Mouse (Mus musculus): ENCODE results near the gene Hmbs. TPM values are rescaled to one million over a fixed set of nuclear protein-coding genes. Genes with fewer than 3 reads are reported as not detected.
"Not testable (repeated sequence)": the region's sequence is repeated elsewhere in the genome, so short reads cannot be mapped to it uniquely, and the experiment has no call there.

Hmbs gene
- total RNA-seq, 2 experiments from 2014 or later: 46.4 to 123 TPM

DNA sequence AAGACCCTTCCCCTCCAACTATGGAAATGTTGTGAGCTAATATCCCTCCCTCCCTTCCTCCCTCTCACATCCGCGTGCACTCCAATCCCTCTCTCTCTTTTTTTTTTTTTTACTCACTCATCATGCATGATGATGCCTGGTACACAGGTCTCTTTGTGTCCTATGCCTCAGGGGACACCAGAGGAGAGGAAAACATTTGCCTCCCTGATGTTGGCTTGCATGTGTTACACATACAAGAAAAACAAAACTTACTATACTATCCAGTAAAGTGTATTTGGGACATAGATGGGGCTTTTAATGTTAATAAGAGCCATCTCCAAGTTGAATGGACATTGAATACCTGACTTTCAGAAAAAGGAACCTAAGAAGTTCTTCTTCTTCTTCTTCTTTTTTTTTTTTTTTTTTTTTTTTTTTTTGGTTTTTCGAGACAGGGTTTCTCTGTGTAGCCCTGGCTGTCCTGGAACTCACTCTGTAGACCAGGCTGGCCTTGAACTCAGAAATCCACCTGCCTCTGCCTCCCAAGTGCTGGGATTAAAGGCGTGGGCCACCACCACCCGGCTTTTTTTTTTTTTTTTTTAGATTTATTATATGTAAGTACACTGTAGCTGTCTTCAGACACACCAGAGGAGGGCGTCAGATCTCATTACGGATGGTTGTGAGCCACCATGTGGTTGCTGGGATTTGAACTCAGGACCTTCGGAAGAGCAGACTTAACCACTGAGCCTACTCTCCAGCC is 18.8 kb downstream of the Hmbs start:
- not testable (repeated sequence) for ATAC-seq (replicated peaks; ENCODE audit: poor library complexity)

DNA sequence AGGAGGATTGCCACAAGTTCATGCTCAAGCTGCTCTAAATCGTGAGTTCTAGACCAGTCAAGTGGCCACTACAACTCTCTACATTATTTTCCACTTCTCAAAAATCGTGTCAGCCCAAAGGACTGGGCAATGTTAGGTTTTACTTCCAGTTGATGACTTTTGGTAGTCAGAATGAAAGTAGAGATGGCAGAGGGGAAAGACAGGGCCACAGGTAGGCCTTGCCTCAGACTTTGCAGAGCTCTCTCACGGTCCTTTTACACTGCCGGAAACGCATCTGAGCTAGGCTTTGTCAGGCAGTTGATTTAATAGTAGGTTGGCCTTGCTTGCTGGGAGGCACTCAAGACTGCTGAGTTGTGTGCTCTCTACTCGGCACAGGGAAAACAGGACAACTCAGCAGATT is 19.9 kb downstream of the Hmbs start:
- no peak for ATAC-seq (replicated peaks; ENCODE audit: poor library complexity)

DNA sequence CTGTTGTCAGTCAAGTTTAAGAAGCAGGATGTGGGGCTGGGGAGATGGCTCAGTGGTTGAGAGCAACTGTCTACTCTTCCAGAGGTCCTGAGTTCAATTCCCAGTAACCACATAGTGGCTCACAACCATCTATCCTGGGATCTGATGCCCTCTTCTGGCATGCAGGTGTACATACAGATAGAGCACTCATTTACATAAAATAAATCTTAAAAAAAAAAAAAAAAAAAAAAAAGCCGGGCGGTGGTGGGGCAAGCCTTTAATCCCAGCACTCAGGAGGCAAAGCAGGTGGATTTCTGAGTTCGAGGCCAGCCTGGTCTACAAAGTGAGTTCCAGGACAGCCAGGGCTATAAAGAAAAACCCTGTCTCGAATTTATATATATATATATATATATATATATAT is 20.4 kb downstream of the Hmbs start:
- not testable (repeated sequence) for ATAC-seq (replicated peaks; ENCODE audit: poor library complexity)

DNA sequence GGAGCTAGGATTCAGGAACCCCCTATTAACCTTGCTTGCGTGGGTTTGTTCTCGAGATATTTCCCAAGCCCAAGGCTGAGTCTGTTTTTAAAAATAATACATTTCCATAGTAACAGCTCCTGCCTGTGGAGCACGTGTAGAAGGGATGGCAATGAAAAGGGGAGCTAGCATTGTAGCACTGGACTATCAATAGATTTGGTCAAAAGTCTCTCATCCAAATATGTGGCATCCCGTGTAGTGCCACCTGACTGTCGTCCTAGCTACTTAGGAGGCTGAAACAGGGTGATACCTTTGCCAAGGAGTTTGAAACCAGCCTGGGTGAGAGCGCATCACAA is 23.3 kb downstream of the Hmbs start:
- ATAC-seq (replicated peaks; ENCODE audit: poor library complexity): no peak

DNA sequence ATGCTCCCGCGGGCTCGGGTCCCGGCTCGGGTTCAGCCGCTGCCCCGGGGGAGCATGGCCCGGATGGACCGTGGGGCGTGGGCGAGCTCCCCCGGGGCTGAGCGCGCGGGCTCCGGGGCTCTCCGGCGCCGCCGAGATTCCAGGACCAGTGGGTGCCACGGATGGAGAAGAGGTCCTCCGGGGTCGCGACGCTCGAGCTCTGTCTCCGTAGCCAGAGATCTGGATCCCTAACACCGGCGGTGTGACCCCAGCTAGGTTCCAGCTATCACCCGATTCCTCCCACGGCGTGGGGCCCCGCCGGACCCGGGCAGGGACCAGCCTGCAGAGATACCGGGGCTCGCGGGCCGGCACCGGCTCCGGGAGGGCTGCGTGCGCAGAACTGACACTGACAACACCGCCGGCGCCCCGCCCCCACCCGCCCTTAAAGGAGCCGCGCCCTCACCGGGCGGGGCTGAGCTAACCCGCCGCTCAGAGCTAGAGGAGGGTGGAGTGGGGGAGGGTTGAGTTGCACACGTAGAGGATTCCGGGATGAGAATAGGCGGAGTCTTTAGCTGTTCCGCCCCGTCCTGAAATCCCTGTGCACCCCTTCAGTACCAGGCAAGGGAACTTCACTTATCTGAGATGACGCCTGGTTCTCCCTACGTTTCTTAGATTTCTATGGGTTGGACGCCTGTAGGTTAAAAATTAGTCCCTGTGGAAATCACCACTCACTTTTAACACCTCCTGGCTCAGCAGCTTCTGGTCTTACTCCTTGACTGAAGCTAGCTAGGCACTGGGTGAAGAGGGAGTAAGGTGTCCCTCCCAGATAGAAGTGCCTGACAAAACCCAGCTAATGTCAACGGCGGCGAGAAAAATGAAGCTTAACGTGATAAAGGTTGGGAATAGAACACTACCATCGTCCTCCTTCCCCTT is 23.9 kb downstream of the Hmbs start, which contains the start of gene C2cd2l:
Gene C2cd2l (minus strand): TSS at position 399 of the 912 bp plus-strand sequence.
- peak; percentile 94 for ATAC-seq (replicated peaks; ENCODE audit: poor library complexity)

DNA sequence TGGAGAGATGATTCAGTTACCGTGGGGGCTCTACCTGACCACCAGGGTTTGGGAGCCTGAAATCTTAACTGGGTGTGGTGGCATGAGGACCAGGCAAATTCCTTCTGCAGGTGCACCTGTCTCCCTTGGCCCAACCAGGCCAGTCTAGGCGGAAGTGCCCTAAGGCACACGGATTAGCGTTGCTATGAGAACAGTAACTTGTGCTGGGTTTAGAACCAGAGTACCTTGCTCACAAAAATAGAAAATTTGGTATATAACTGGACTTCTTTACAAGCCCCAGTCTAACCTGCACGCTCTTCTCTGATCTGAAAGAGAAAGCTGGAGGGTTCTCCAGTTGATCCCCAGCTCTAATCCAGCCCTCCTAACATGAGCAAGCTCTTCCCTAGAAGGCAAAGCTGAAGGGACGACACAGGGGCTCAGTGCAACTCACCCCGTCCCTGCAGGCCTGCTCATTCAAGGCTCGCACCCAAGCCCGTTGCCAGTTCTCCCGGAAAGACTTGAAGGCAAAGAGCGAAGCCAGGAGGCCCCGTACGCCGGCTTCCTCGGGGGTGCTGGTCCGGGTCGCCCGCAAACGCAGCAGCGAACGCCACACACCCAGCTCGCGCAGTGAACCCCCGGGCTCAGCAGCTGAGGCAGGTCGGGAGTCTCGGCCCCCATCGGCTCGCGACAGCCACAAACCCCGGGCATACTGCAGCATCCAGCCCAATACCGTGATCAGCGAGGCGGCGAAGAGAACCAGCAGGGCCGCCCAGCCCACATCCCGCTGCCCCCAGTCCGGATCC is 24.7 kb downstream of the Hmbs start:
- ATAC-seq (replicated peaks; ENCODE audit: poor library complexity): 0 out of 2 replicates have a peak, but pooled peaks have one; percentile 6

DNA sequence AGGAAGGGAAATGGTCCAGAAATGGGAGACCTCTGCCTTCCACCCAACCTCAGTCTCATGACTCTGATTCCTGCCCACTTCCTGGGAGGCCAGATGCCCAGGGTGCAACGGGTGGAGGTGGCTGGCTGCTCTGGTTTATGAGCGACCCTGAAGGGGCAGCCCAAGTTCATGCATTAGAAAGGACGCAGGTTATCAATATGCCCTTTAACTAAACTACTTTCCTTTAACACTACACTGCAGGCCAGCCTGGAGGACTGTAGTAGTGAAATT is 25.3 kb downstream of the Hmbs start:
- ATAC-seq (replicated peaks; ENCODE audit: poor library complexity): no peak

DNA sequence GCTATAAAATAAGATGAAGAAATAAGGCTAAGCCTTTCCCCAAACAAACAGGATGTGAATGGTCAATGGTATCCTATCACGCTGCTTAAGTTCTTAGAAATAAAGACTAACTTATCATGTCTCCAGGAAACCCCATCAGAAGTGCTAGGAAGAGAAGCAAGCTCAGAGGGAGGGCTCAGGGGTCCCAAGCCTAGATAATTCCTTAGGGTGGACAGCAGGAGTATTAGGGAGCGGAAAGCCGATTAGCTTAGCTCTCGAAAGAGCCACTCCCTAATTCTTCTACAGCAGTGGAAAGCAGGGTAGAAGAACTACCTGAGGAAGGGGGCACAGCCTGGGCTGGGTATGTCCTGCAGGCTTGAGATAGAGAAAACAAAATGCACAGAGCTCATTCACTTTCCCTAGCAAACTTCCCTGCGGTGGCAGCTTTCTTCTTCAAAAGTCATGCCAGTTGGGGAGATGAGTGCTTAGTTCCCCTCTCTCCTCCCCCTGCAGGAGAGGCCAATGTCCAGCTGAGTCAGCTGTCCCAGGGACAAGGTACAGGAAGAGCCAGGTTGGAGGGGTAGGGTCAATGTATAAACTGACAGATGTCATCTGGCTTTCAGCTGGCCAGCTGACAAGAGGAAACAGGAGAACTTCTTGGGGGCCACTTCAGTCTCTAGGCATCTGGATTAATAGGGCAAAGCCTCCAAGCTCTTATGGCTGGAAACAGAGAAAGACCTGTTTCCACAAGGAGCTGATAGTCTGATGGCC is 25.8 kb downstream of the Hmbs start:
- ATAC-seq (replicated peaks; ENCODE audit: poor library complexity): no peak

DNA sequence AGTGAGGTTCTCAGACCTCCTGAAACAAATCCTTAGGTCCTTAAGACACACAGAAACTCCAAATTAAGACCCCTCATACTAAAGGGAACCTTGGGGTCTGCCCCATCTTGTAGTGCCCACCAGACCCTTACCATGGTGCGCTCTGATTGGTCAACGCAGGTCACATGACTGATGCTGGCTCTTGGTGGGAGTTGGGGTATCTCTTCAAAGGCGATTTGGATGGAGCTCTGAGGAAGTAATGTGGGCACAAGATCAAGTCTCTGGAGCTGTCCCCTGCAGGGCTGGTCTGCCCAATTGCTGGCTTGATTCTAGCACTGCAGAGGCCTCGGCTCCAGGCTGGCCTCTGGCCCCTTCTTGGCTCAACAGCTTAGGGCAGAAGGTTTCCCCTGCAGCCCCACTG is 26.6 kb downstream of the Hmbs start:
- ATAC-seq (replicated peaks; ENCODE audit: poor library complexity): no peak

DNA sequence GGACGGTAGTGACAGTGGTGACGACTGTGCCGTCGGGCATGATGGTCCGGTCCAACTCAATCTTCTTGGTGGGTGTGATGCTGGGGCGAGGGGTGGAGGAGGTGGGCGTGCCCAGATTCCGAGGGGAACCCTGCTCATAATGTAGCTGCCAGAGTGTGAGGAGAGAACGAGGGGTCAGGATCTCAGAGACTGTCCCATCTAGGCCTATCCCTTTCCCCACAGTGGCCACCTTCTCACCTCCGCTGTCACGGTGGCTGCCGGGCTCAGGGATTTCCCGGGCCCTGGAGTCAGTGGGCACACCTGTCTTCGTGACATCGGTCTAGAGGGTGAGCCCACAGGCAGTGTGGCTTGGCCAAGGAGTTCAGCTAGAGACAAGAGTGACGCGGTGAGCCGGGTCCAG is 29.1 kb downstream of the Hmbs start:
- no peak for ATAC-seq (replicated peaks; ENCODE audit: poor library complexity)

DNA sequence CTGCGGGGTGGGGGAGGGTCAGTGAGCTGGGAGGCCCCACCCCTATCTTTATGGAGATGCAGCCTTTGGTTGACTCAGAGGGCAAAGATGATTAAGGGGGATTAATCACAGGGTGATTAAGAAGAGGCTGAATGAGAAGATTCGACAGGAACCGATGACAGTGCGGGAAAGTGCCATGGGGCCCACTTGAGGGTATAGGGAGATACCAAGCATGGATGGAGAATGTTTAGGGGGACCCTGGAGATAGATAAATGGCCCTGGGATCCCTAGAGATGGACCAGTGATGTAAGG is 29.8 kb downstream of the Hmbs start:
- ATAC-seq (replicated peaks; ENCODE audit: poor library complexity): no peak

DNA sequence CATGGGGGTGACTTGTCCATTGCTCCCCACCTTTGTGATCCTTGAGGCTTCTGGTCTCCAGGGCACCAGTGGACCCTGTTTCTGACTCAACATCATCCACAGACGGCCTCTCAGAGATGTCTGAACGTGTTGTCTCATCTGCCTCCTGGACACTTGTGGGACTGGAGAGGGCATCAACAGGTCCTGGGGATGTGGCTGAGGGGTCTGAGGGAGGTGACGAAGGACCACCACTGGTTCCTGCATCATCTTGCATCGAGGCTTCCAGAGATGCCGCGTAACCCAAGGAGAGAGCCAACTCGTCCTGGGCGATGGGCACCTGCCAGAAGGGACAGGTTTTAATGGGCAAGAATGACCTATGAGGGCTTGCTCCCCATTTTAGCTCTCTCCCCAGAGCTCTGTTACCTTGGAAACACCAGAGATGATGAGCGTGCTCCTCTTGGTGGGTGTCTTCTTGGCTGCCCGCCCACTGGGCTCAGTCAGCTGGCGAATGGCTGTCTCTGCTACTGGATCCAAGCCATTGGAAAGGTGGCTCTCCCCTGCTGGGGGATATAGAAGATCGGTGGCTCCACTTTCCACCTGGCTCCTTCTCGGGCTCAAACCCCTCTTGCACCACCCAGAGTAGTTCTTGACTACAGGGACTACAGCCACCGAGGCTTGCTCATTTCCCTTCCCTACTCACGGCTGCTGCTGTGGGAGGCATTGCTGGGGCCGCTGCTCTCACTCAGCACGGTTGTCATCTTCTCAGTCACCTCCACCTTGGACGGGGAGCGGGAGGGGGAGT is 30.4 kb downstream of the Hmbs start:
- ATAC-seq (replicated peaks; ENCODE audit: poor library complexity): no peak

DNA sequence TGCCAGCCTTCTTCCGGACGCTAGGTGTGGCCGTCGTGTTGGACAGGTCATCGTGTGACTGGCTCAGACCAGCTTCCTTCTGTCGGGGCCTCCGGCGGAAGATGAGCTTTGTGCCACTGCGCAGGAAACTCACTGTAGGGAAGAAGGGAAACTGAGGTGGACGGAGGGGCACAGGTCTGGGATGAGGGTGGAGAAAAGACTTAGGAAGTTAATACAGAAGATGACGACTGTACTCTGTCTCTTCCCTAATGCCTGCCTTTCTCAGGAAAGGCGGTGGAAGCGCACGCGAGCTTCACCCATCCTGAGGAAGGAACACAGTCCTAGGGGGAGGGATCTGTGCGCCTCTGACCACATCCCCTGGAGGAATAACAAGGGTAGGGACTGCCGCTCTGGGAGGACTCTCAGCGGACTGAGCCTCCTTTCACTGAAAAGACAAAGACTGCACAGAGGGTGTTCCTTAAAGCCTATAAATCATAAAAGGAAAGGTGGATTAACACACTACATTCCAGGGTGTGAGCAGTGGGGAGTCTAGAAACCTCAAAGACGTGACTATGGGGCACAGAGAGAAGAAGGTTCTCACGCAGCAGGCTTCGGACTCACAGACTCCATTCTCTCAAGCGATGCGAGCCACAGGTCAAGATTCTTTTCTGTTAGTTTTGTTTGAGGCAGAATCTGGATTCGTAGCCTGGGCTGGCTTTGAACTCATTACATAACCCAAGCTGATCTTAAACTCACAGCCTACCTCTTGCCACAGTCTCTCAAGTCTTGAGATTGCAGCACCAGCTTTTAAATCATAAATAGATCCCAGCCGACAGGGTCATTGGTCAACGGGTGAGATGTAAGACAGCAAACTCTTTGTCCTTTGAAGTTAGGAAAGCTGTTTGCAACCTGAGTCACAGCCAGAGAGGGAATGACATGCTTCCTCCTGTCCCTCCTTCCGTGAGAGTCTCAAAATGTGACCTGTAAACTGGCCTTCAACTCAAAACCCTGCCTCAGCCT is 32.6 kb downstream of the Hmbs start:
- ATAC-seq (replicated peaks; ENCODE audit: poor library complexity): 0 out of 2 replicates have a peak, but pooled peaks have one; percentile 23

DNA sequence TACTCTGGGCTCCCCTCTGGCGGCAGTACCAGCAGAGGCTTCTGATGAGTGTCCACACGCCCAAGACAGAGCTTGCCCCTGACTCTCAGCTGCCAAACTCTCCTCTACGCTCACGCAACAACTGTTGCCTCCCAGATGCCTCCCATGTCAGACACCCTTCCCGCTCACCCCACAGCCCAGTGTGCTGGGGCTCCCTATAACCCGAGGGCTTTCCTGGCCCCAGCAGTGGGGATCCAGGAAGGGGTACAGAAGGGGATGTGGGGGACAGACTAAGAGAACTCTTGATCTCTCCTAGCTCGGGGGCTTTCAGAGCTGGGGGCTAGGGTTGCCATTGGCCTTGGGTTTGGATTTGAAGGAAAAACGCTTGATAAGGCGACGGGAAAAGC is 33.3 kb downstream of the Hmbs start:
- no peak for ATAC-seq (replicated peaks; ENCODE audit: poor library complexity)

DNA sequence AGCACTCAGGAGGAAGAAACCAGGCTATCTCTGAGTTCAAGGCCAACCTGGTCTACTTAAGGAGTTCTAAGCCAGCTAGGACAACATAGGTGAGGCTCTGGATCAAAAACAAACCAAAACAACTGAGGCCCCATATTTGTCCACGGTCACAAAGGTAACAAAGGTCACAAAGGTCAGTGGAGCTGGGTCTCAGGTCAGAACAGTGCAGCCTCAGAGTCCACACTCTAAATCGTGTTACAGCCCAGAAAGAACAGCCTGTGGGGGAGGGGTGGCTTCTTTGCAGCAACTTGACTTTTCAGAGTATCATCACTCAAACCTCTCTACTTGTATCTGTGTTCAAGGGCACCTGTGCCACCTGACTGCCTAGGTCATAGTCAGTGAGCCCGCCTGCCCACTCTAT is 34.3 kb downstream of the Hmbs start:
- ATAC-seq (replicated peaks; ENCODE audit: poor library complexity): no peak

DNA sequence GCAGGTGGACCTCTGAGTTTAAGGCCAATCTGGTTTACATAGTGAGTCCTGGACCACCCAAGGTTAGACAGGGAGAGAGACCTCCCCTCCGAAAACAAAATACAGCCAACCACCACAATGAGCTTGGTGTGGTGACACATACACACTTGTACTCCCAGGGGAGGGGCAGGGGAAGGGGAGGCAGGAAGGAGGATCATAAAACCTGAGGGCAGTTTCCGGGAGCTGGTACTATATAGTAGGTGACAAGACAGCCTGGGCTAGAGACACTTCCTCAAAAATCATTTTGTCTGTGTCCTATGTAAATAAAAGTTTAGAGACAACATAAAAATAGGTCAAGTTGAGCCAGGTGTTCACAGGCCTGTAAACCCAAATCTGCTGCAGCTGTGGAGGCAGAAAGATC is 36.8 kb downstream of the Hmbs start:
- no peak for ATAC-seq (replicated peaks; ENCODE audit: poor library complexity)

DNA sequence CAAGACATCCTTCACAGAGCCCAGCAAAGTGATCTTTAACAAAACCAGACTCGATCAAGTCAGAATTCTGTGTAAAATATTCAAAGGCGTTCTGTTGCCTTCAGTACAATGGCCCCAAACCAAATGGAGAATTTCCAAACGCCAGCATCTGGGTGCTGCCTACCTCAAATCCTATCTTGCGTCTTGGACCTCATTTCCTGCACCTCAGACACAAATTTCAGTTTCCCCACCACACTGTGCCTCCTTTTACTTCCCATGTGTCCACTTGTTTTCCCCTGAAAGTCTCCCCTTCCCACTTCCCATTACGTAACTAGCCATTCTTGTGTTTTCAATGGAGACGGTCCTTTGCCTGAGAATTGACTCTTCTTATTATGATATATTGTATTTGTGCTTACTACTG is 37.5 kb downstream of the Hmbs start:
- ATAC-seq (replicated peaks; ENCODE audit: poor library complexity): no peak

DNA sequence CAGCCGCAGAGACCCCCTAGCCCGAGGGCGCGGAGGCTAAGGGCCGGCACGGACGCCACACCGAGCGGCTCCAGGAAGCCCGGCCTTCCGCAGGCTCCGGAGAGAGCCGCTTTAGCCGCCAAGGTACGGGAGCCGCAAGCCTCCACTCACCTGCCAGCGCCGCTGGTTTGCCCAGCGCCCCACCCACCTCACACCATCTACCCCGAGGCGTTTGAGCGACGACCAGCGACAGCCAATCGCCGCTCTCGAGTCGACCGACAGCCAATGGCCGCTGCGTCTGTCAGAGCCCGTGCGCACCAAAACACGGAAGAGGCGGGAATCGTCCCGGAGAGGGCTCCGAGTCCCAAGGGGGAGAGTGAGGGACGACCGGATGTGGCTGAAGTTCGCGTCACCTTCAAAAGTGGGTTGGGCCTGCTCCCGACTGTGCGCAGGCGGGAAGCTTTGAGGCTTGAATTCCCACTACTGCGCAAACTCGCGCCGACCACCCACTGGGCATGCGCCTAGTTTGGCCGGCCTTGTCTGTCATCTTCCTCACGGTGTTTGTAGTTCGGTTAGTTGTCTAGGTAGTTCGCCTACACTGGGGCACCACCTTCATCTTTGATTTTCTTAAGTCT is 38.5 kb downstream of the Hmbs start, which contains the start of gene Hinfp:
Gene Hinfp (minus strand): TSS at position 206 of the 614 bp plus-strand sequence.
- ATAC-seq (replicated peaks; ENCODE audit: poor library complexity): peak; percentile 99

DNA sequence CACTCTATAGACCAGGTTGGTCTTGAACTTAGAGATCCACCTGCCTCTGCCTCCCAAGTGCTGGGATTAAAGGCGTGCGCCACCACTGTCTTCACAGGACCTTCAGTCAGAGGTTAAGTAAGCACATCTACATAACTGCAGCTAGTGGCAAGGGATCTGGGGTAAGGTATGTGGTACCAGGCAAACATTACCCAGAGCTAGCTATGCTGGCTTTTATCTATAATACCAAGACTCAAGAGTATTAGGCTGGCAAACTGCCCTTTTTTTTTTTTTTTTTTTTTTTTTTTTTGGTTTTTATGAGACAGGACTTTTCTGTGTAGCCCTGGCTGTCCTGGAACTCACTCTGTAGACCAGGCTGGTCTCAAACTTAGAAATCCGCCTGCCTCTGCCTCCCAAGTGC is 44.0 kb downstream of the Hmbs start:
- ATAC-seq (replicated peaks; ENCODE audit: poor library complexity): peak; percentile 86
